Mouse (Mus musculus): ENCODE data around the gene Stk32c. TPM values are rescaled to one million over a fixed set of nuclear protein-coding genes. Genes with fewer than 3 reads are reported as not detected.

The Stk32c gene
- total RNA-seq, 2 experiments from 2014 or later: 129 to 146 TPM

DNA sequence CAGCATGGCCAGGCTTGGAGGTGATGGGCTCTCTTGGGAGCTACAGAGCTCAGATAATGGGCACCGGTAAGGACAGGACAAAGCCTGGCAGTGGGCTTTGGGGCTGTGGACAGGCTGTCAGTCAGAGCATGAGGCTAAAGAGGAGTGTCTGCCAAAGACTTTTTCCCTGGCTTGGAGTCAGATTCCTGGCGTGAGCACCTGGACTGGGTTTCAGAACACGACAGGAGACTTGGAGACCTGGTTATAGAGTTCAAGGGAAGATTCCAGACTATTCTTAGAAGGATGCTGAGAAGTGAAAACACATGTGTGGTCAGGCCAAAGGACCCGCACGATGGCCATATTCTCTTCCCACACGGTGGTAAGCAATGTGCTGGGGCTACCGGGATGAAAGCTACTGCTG, 107.4 kb downstream of the Stk32c start:
- no peak for DNase-seq (ENCODE audit: low spot score in 2 of 2)
- intact Hi-C loops (cut with DNase I): no loop called here

- intact Hi-C loops (cut with DNase I): no loop called here
- no peak for DNase-seq (ENCODE audit: low spot score in 2 of 2)
Measured at GRCm38 (mm10) chr7:139105076-139105475, 108.0 kb downstream of the Stk32c start.

- no peak for DNase-seq (ENCODE audit: low spot score in 2 of 2)
- intact Hi-C loops (cut with DNase I): no loop called here
Measured at GRCm38 (mm10) chr7:139103960-139104381, 109.1 kb downstream of the Stk32c start.

- intact Hi-C loops (cut with DNase I): no loop called here
Measured at GRCm38 (mm10) chr7:139101826-139102225, 111.3 kb downstream of the Stk32c start.

DNA sequence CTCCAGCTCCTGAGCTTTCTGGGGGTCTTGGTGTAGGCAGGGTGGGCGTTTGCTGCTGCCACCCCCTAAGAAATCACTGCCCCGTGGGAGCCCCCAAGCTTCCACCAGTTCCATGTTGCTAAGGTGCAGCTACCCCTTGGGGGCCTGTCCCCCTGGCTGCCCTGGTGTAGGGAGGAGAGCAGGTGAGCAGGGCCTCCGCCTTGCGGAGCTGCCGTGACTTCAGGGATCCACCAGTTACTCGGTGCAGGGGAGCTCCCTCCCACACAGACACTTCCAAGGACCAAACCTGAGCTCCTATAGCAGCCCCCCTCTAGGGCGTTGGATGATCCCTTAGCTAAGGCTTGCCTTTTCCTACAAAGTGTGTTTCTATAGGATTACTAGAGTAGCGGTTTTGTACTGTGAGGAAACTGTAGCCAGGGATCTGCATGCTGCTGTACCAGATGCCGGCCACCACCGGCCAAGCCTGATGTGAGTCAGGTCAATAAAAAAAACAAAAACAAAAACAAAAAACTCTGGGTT, 111.8 kb downstream of the Stk32c start:
- DNase-seq (ENCODE audit: low spot score in 2 of 2): peak in 1 of 2 experiments; percentile 65
- intact Hi-C loops (cut with DNase I): no loop called here

More at GRCm38 (mm10) chr7:139101826-139102225, 111.3 kb downstream of the Stk32c start:
- DNase-seq (ENCODE audit: low spot score in 2 of 2): peak in 1 of 2 experiments; percentile 50

DNA sequence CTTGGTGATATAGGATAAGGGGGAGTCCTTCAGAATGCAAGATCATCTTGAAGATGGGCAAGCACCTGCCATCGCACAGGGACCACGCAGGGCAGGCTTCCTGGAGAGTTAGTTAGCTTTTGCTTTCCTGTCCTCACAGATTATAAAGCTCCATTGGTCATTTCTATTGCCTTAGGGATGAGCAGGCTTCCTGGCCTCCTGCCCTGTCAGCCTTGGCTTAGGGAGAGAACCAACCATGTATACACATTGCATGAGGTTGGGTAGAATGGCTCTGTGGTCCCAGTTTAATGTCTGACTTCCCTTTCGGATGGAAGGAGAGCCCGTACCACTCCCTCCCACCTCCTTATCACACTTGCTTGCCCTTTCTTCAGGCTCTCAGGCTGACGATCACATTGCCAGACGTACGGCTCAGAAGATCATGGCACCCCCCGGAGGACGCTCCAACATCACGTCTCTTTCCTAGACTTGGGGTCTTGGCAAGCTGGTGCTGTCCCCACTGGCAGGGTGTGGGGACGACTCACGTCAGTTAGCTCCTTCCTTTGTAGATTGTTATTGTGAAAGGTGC, 112.5 kb downstream of the Stk32c start:
- DNase-seq (ENCODE audit: low spot score in 2 of 2): no peak
- intact Hi-C loops (cut with DNase I): no loop called here

GRCm38 (mm10) chr7:139096399-139096798, 116.7 kb downstream of the Stk32c start:
- intact Hi-C loops (cut with DNase I): no loop called here
- DNase-seq (ENCODE audit: low spot score in 2 of 2): no peak

- intact Hi-C loops (cut with DNase I): no loop called here
- no peak for DNase-seq (ENCODE audit: low spot score in 2 of 2)
Measured at GRCm38 (mm10) chr7:139095282-139095681, 117.8 kb downstream of the Stk32c start.

DNA sequence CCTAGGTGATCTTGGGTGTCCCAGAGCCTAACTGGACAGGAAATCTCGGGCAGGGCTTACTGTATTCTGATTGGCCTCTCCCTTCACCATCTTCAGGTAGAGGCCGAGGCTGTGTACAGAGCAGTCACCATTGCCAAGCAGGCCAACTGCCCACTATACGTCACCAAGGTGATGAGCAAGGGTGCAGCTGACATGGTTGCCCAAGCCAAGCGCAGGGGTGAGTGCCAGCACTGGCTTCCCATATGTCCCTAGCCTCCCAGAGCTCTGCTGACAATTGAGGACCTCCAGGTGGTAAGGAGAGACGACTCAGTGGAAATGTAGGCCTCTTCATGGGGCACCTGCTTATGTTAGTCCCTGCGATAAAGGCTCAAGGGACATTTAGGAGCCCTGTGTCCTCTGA, 118.3 kb downstream of the Stk32c start:
- intact Hi-C loops (cut with DNase I): no loop called here

GRCm38 (mm10) chr7:139093781-139094180, 119.3 kb downstream of the Stk32c start:
- intact Hi-C loops (cut with DNase I): no loop called here
- no peak for DNase-seq (ENCODE audit: low spot score in 2 of 2)

More for the DNA sequence above, 118.3 kb downstream of the Stk32c start:
- no peak for DNase-seq (ENCODE audit: low spot score in 2 of 2)

DNA sequence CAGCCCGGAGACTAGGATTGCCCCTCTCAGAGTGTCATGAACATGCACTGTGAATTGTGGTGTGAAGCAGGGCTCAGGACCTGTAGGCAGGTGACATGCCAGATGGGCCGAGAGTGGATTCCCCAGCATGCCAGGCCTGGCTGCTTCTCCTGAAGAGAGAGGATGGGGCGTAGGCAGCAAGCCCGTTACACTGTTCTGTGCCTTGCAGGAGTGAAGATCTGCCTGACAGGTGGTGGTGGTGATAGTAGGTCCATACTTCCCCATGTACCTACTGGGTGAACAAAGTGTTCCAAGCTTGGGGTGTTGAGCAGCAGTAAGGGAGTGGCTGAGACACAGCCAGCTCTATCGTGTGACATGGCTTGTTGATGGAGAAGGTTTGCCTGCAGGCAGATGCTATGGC, 120.0 kb downstream of the Stk32c start:
- DNase-seq (ENCODE audit: low spot score in 2 of 2): peak in 1 of 2 experiments; percentile 50
- intact Hi-C loops (cut with DNase I): no loop called here

- DNase-seq (ENCODE audit: low spot score in 2 of 2): no peak
- intact Hi-C loops (cut with DNase I): no loop called here
Measured at GRCm38 (mm10) chr7:139092676-139093075, 120.4 kb downstream of the Stk32c start.

- DNase-seq (ENCODE audit: low spot score in 2 of 2): no peak
- intact Hi-C loops (cut with DNase I): loop anchor here (2.0 kb wide), 1 partner anchor 69 kb away; no protein-coding TSS in a partner anchor
Measured at GRCm38 (mm10) chr7:139091681-139092080, 121.4 kb downstream of the Stk32c start.

DNA sequence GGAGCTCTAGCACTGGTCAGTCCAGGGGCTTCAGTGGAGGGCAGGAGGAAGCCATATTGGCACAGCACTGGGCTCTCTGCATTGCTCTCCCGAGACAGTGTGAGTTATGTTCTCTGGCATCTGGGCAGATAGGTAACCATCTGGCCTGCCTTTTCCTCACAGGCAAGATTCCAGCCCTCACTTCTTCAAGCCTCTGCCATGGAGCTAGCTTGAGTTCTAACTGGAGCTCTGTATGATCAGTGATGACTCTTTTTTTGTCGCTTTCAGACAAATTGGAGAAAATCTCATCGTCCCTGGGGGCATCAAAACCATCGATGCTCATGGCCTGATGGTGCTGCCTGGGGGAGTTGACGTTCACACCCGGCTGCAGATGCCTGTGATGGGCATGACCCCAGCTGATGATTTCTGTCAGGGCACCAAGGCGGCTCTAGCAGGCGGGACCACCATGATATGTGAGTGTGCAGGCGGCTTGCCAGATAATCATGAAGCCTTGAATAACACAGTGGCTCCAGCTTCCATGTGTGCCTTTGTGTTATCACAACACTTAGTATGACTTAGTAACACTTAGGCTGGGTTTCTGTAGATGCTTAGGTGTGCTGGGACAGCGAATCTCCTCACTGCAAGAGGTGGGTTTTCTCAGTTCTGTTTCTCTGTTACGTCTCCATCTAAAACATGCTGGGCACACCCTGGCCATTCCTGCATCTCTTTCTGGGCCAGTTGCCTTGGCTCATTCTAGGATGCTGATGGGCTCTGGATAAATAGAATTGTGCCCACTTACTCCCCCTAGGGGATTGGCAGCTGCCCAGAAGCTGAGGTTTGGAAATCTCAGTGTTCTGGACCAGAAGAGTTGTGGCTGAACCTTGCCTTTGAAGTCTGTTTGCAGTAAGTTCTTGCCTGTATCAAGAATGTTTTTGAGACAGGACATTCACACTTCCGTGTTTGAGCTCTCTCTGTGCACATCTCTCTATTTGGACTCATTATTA, 122.9 kb downstream of the Stk32c start:
- DNase-seq (ENCODE audit: low spot score in 2 of 2): peak; percentile 57 to 71
- intact Hi-C loops (cut with DNase I): loop anchor here (2.0 kb wide), 1 partner anchor 67 kb away; no protein-coding TSS in a partner anchor

DNA sequence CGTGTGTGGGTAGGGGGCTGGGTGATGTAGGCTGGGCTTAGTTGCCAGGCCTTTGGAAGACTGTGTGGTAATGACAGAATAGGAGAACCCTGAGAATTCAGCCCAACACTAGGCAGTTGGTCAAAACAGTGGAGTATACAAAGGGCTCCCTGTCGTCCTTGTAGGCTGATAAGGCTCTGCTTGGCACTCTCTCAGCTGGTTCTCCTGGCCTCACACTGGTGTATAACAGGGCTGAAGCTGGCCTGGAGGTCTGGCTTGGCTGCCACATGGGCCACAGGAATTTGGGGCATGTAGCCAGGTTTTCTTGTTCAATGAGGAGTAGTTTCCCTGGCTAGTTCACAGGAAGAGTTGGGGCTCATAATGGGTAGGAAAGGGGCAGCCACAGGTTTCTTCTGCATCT, 125.3 kb downstream of the Stk32c start:
- DNase-seq (ENCODE audit: low spot score in 2 of 2): peak in 1 of 2 experiments; percentile 47
- intact Hi-C loops (cut with DNase I): no loop called here

DNA sequence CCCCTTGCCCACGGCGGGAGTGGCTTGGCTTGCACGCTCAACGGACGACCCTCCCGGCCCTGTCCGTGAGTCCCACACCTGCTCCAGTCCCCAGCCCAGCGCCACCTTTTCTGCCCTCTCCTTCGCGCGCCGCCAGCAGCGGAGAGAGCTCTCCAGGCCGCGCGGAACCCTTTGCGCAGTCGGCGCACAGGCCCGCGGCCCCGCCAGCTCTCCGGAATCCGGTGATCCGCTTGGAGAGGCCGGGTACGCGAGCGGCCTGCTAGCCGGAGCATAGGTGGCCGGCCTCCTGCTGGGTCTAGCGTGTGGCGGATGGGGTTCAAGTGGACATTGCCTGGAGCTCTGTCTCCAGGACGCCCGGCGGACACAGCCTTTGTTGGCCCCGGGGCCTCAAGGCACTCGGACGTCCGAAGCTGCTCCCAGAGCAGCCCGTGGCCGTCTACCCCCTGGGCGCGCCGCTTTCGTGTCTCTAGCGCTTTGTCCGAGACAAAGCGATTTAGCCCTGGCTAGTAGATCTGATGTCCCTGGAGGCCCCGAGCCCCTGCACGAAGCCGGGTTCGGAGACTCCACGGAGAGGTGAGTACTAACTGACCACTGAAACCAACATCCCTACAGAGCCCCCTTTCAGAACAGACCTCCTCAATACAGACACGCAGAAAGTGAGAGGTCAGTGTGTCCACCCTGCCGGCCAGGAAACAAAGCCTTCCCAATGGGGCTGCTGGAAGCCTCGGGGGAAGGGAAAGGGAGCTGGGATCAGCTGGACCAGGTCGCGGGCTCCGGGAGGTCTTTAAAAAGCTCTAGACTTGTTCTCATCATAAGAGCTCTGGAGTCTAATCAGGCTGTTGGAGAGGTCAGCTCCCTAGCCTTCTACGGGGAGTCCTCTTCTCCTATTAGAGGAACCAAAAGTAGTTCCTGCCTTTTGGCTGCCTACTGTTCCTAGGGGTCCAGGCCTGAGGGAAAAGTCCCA, 126.6 kb downstream of the Stk32c start:
- DNase-seq (ENCODE audit: low spot score in 2 of 2): peak in 1 of 2 experiments; percentile 45
- intact Hi-C loops (cut with DNase I): no loop called here

DNA sequence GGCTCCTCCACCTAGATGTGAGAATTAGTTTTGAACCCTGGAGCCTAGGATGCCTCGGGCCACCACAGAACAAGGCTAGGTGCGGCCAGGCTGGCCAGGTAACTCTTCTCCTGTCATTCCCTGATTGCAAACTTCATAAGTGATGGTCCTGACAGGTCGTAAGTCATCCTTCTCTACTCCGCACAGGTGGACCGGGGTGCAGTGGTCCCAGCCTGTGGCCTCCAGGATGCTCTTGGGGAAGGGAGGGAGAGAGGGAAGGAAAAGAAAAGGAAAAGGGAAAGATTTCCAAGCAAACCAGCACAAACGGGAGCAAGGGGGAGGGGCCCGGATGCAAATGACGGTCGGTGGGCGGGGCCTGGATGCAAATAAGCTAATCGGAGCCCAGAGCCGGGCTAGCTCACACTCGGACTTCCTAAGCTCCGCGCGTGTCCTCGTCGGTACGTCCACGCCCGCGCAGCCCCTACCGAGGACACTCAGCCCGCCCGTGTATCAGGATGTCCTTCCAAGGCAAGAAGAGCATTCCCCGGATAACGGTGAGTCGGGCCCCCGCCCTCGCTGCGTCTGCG, 127.4 kb downstream of the Stk32c start, which contains the start of gene Dpysl4:
Gene Dpysl4, plus strand, starts transcription at position 373 of the 566 bp plus-strand sequence.
- peak; percentile 90 to 94 for DNase-seq (ENCODE audit: low spot score in 2 of 2)
- intact Hi-C loops (cut with DNase I): no loop called here

DNA sequence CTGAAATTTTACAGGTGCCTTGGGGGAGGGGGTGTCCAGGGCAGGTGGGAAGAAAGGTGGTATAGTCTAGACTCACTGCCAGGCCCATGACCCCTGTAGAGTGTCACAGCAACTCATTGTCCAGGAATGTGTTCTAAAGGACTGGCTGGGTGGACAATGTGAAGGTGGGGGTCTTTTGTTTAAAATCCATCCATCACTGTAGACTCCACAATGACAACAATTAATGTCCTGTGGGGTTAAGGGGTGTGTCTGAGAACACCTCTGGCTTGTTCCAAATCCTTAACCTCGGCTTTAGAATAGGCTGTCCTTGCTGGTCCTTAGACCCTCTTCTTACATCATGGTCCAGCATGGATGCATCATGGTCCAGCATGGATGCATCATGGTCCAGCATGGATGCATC, 128.8 kb downstream of the Stk32c start:
- DNase-seq (ENCODE audit: low spot score in 2 of 2): no peak
- intact Hi-C loops (cut with DNase I): no loop called here

- DNase-seq (ENCODE audit: low spot score in 2 of 2): no peak
- intact Hi-C loops (cut with DNase I): no loop called here
Measured at GRCm38 (mm10) chr7:139082281-139082680, 130.8 kb downstream of the Stk32c start.

Measured in left cerebral cortex, postnatal 14 days (tissue).